25 mouse cellular contexts compared by ENCODE assay signal in the genomic region with DNA sequence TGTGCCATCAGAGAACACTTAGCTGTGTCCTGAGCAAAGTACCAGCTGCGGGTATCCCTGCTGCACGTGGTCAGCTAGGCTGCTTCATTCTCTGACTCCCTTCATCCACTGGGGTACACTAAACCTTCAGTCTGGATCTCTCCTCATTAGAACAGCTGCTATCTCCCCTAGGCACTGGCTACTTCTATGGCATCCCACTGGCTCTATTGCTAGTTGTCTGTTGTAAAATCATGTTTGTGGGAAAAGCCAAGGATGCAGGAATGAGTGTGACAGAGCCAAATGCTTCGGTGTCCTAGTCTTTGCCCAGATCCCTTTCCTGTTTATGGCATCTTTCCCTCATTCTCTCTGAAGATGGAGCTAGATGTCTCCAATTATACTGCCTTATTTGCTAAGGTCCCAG.
DNase-seq lines count a peak whose midpoint lies in the region; ATAC-seq and TF ChIP-seq lines count a peak whose summit lies in the region.
"Had no signal": no experiment of that assay in that cellular context is flagged by ENCODE, and none has a peak within 500 bp of the region (broad histone marks: within the 10 kb centered on the region; RNA-seq: fewer than 3 reads in every experiment).

No protein-coding gene starts in this region.

- TF ChIP-seq CTCF in midbrain, postnatal 0 days (IDR thresholded peaks at IDR 0.05) = no peak

- no peak for DNase-seq in cerebellum, adult 18-20 months
- DNase-seq in heart, embryonic 10.5 days (ENCODE audit: low spot score) = peak; percentile 10
- DNase-seq in heart, postnatal 36 days = no peak
- DNase-seq in midbrain, postnatal 0 days (ENCODE audit: low spot score) = peak; percentile 19
- DNase-seq in brain, adult 2 months (ENCODE audit: low read depth, low spot score) = peak; percentile 10
- no peak for DNase-seq in right cerebral cortex, postnatal 36 days (ENCODE audit: low spot score in 2 of 2)
- DNase-seq: adrenal gland, adult 2 months; adrenal gland, postnatal 14 days; cerebellum, adult 9-10 months; embryo, embryonic 11 days; gastrocnemius, postnatal 25 days; heart, adult 18-20 months; heart, postnatal 14 days; kidney, adult 11 months had no signal

- H3K9me3 ChIP-seq in heart, embryonic 10.5 days = no peaks in the 10 kb centered on the region
- H3K9me3 ChIP-seq in midbrain, postnatal 0 days (ENCODE audit: low read length) = no peaks in the 10 kb centered on the region
- H3K9me3 ChIP-seq in midbrain, embryonic 13.5 days = no peaks in the 10 kb centered on the region
- H3K9me3 ChIP-seq: embryonic facial prominence, embryonic 10.5 days; embryonic facial prominence, embryonic 13.5 days; forebrain, embryonic 12.5 days; forebrain, embryonic 15.5 days; G1E; heart, embryonic 13.5 days; intestine, embryonic 15.5 days had no signal

- peaks cover 4% of the 10 kb centered on the region; the same call in 1 of the 2 replicates for H3K4me1 ChIP-seq in heart, embryonic 10.5 days
- no peaks in the 10 kb centered on the region for H3K4me1 ChIP-seq in midbrain, postnatal 0 days (ENCODE audit: insufficient read depth, low read length)
- H3K4me1 ChIP-seq in midbrain, embryonic 13.5 days (replicated peaks) = peaks cover 3% of the 10 kb centered on the region; the same call in 1 of the 2 replicates
- H3K4me1 ChIP-seq: embryonic facial prominence, embryonic 10.5 days; embryonic facial prominence, embryonic 13.5 days; forebrain, embryonic 15.5 days; heart, embryonic 13.5 days; intestine, embryonic 15.5 days had no signal

- no peaks in the 10 kb centered on the region for H3K27me3 ChIP-seq in heart, embryonic 10.5 days (ENCODE audit: insufficient read depth, poor library complexity, severe bottlenecking)
- H3K27me3 ChIP-seq in midbrain, postnatal 0 days (ENCODE audit: insufficient read depth, low read length) = no peaks in the 10 kb centered on the region
- no peaks in the 10 kb centered on the region for H3K27me3 ChIP-seq in midbrain, embryonic 13.5 days
- H3K27me3 ChIP-seq: embryonic facial prominence, embryonic 13.5 days; forebrain, embryonic 12.5 days; forebrain, embryonic 15.5 days; heart, embryonic 13.5 days; intestine, embryonic 15.5 days had no signal

- WGBS in heart, embryonic 10.5 days = 90% methylated on average over 3 of the region's 3 CpGs
- 93% methylated on average over 3 of the region's 3 CpGs for WGBS in midbrain, postnatal 0 days
- 87% methylated on average over 3 of the region's 3 CpGs for WGBS in midbrain, embryonic 13.5 days

- H3K4me2 ChIP-seq in midbrain, postnatal 0 days (ENCODE audit: low read depth, low read length, poor library complexity, severe bottlenecking) = no peak overlapping the region
- no peak overlapping the region for H3K4me2 ChIP-seq in midbrain, embryonic 13.5 days (replicated peaks)
- H3K4me2 ChIP-seq: embryonic facial prominence, embryonic 13.5 days; forebrain, embryonic 12.5 days; forebrain, embryonic 15.5 days; heart, embryonic 13.5 days; hindbrain, embryonic 14.5 days; intestine, embryonic 15.5 days had no signal

- H3K27ac ChIP-seq in heart, embryonic 10.5 days = no peak overlapping the region
- no peak overlapping the region for H3K27ac ChIP-seq in midbrain, postnatal 0 days (ENCODE audit: low read depth, low read length)
- no peak overlapping the region for H3K27ac ChIP-seq in midbrain, embryonic 13.5 days
- H3K27ac ChIP-seq: embryonic facial prominence, embryonic 10.5 days; embryonic facial prominence, embryonic 13.5 days; forebrain, embryonic 12.5 days; forebrain, embryonic 15.5 days; heart, embryonic 13.5 days; hindbrain, embryonic 14.5 days; intestine, embryonic 15.5 days had no signal

- H3K9ac ChIP-seq in midbrain, postnatal 0 days (replicated peaks; ENCODE audit: low read length, poor library complexity, severe bottlenecking) = no peak overlapping the region
- H3K9ac ChIP-seq in midbrain, embryonic 13.5 days (replicated peaks) = no peak overlapping the region
- H3K9ac ChIP-seq: embryonic facial prominence, embryonic 13.5 days; forebrain, embryonic 12.5 days; forebrain, embryonic 15.5 days; heart, embryonic 13.5 days; hindbrain, embryonic 14.5 days; intestine, embryonic 15.5 days had no signal

- peak; percentile 54 for ATAC-seq in cerebellum, adult (ENCODE audit: insufficient number of reproducible peaks, low FRiP score, low TSS enrichment)
- ATAC-seq in midbrain, postnatal 0 days (ENCODE audit: low FRiP score) = no peak
- ATAC-seq in midbrain, embryonic 13.5 days = no peak
- ATAC-seq: forebrain, embryonic 15.5 days; intestine, embryonic 15.5 days had no signal

- H3K4me3 ChIP-seq in heart, embryonic 10.5 days = no peak overlapping the region
- no peak overlapping the region for H3K4me3 ChIP-seq in midbrain, postnatal 0 days (ENCODE audit: low read depth, low read length)
- H3K4me3 ChIP-seq in midbrain, embryonic 13.5 days (replicated peaks) = no peak overlapping the region
- H3K4me3 ChIP-seq: embryonic facial prominence, embryonic 10.5 days; embryonic facial prominence, embryonic 13.5 days; erythroblast, embryonic 14.5 days; forebrain, embryonic 12.5 days; forebrain, embryonic 15.5 days; heart, embryonic 13.5 days; intestine, embryonic 15.5 days had no signal

- intact Hi-C loops in heart, postnatal 36 days (cut with DNase I) = no loop called here

- no peaks in the 10 kb centered on the region for H3K36me3 ChIP-seq in heart, embryonic 10.5 days
- no peaks in the 10 kb centered on the region for H3K36me3 ChIP-seq in midbrain, postnatal 0 days (ENCODE audit: insufficient read depth, low read length)
- no peaks in the 10 kb centered on the region for H3K36me3 ChIP-seq in midbrain, embryonic 13.5 days
- H3K36me3 ChIP-seq: embryonic facial prominence, embryonic 10.5 days; embryonic facial prominence, embryonic 13.5 days; forebrain, embryonic 12.5 days; forebrain, embryonic 15.5 days; G1E; heart, embryonic 13.5 days; intestine, embryonic 15.5 days had no signal

Comparison
In these comparisons a context has a peak if more than half of its experiments do, and no peak if none do; other contexts are left out.
1. DNase-seq: peak in heart, embryonic 10.5 days (single experiment), midbrain, postnatal 0 days (single experiment) and brain, adult 2 months (single experiment); none in cerebellum, adult 18-20 months (0 of 2), heart, postnatal 36 days (0 of 2) and right cerebral cortex, postnatal 36 days (0 of 2).